Mouse (Mus musculus): ENCODE results near the gene Fam69b.

Fam69b gene

DNA sequence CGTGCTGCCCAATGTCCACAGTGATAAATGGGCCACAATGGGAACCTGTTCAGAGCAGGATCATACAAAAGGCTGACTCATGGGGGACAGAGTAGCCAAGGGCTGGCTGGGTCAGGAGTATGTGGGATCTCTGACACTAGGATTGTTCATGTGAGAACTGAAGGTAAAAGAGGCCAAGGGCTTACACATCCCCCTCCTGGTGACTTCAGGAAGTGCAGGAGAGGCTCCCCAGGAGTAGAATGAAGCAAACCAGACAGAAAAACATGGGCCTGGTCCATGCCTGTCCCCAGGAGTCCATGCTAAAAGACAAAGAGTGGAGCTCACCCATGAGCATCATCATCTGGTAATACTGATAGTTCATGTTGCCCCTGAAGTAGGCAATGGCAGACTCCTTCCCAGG lies 35.3 kb downstream of the Fam69b start:
- DNase-seq: peak; percentile 55

DNA sequence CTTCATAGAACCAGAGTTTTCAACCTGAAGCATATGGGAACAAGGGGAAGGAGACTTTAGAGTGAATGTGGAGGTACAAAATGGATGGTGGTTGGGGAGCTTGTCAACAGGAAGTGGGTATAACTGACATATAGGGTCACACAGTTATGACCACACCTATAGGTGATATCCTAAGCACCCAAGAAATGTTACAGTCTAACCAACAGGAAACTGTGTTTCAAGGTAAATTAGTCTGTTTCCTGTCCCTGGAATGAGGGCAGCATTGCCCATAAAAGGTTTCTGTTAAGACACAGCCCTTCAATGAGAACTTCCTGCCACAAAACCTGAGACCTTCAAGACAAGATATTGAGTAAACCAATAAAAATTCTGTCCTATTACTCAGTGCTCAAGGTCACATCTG lies 40.5 kb downstream of the Fam69b start:
- DNase-seq: no peak

DNA sequence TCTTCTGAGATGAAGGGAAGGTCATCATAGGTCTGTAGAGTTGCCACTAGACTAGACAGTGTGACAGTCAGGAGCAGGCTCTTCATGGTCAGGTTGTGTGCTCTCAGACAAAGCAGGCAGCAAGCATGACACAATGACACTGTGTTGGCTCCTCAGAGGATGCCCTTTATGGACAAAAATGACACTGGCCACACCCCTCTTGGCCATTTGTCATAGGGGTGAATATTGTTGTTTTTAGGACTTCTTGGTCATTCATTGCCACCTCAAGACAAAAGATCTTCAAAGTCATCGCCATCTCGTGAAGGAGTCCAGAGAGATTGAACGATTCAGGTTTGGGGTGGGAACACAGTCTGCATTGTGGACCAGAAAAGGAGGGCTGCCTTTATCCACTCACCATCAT lies 42.9 kb downstream of the Fam69b start, which contains the start of gene Lcn4:
Gene Lcn4, minus strand, starts transcription at position 101 of the 400 bp plus-strand sequence.
- DNase-seq: no peak

All from kidney, adult 18-20 months (tissue).